Mouse (Mus musculus) macrophage (primary cell): ENCODE results near the gene Cfb. TPM values are rescaled to one million over a fixed set of nuclear protein-coding genes. Genes with fewer than 3 reads are reported as not detected.
"Not testable (repeated sequence)": the region's sequence is repeated elsewhere in the genome, so short reads cannot be mapped to it uniquely, and the experiment has no call there.

Experiments
- H3K27ac ChIP-seq: fragments of 350-480 bp; formaldehyde crosslinking; 2 replicates; pipeline ENCODE4 v1.9.0; 2021
- H3K36me3 ChIP-seq: fragments of 350-480 bp; formaldehyde crosslinking; 2 replicates; pipeline ENCODE4 v1.9.0; 2021; ENCODE audit errors: inconsistent target
- H3K4me3 ChIP-seq: fragments of 350-480 bp; formaldehyde crosslinking; 2 replicates; pipeline ENCODE4 v1.9.0; 2021; ENCODE audit errors: inconsistent target
- H3K79me2 ChIP-seq: fragments of 350-480 bp; formaldehyde crosslinking; 2 replicates; pipeline ENCODE4 v1.9.0; 2021; ENCODE audit errors: inconsistent target
- WGBS: methylation state at CpG from one replicate; pipeline ENCODE4 v1.1.7; 2026; ENCODE audit warnings: inconsistent platforms; ENCODE audit not compliant: missing documents; 5-methylcytosine and 5-hydroxymethylcytosine counted together
- polyA plus RNA-seq: library from polyadenylated mRNA; stranded (reverse); fragments of 250-400 nt; gene quantifications from 3 replicates; pipeline ENCODE4 v1.2.4, GENCODE M21; 2018; ENCODE audit warnings: inconsistent platforms
- total RNA-seq, 78 experiments: library from RNA; depleted of rRNA; stranded (reverse); fragments of 250-400 nt; gene quantifications; 1 replicate in 9 of 78; 2 replicates in 24 of 78; 3 replicates in 43 of 78; 4 replicates in 2 of 78; pipeline ENCODE4 v1.2.4; 2018; ENCODE audit warnings: inconsistent platforms in 56 of 78

Cfb gene
- total RNA-seq (2018; cell fraction: chromatin; rRNA removed): 100 to 1,000 TPM in 4 of 26 experiments, 10 to 100 TPM in 10, 1 to 10 TPM in 5, under 1 TPM in 5, not detected in 2; 0.43 to 201 (median 48.8) TPM
- total RNA-seq (2018; cell fraction: cytosol; rRNA removed): 100 to 1,000 TPM in 13 of 26 experiments, 1 to 10 TPM in 12, under 1 TPM in 1; 0.53 to 372 (median 68.0) TPM
- total RNA-seq (2018; cell fraction: nucleus; rRNA removed): 100 to 1,000 TPM in 13 of 26 experiments, 10 to 100 TPM in 1, 1 to 10 TPM in 11, under 1 TPM in 1; 0.99 to 661 (median 72.9) TPM
- 2.6 to 6.4 TPM (median 4.7 TPM) in 3 replicates for polyA plus RNA-seq

- no peak within 1 kb of the TSS for H3K4me3 ChIP-seq
- 62% methylated on average over 8 of the region's 8 CpGs for WGBS
- no peaks in the 10 kb centered on the region for H3K36me3 ChIP-seq
- no peaks in the 10 kb centered on the region; the same call in 1 of the 2 replicates for H3K79me2 ChIP-seq
- no peak within 1 kb of the TSS for H3K27ac ChIP-seq
Observed at GRCm38 (mm10) chr17:34862416-34863081, at the start of gene Cfb. Gene Cfb (minus strand): TSS chr17:34862518.

GRCm38 (mm10) chr17:34911945-34912351 is 49.6 kb upstream of the Cfb start:
- Histone ChIP-seq H3K36me3 (peaks cover 61% of the 10 kb centered on the region), H3K27ac (no peak overlapping the region), H3K4me3 (no peak overlapping the region), H3K79me2 (no peaks in the 10 kb centered on the region)
- 55% methylated on average over 5 of the region's 5 CpGs for WGBS

- H3K79me2 ChIP-seq: no peaks in the 10 kb centered on the region
- peaks cover 68% of the 10 kb centered on the region for H3K36me3 ChIP-seq
- no peak overlapping the region for H3K27ac ChIP-seq
- 92% methylated on average over 10 of the region's 10 CpGs for WGBS
- no peak overlapping the region for H3K4me3 ChIP-seq
Observed at GRCm38 (mm10) chr17:34910982-34911381, 48.7 kb upstream of the Cfb start.

DNA sequence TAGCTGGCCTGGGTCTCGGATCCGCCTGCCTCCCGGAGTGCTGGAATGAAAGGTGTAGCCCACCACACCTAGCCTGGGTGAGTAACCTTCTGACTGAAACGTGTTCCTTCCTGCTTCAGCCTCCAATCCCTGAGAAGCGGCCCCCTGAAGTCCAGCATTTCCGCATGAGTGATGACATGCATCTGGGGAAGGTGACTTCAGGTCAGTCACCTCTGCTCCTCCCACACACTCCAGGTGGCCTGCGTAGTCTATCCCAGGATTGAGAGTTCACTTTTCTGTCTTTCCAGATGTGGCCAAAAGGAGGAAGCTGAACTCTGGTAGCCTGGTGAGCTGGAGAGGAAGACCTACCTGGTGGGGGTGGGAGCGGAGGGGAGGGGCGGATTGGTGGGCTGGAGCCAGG is 40.6 kb upstream of the Cfb start:
- Histone ChIP-seq H3K79me2 (peaks cover 46% of the 10 kb centered on the region), H3K36me3 (peaks cover 57% of the 10 kb centered on the region), H3K27ac (no peak overlapping the region), H3K4me3 (no peak overlapping the region)
- WGBS: 94% methylated on average over 9 of the region's 9 CpGs

DNA sequence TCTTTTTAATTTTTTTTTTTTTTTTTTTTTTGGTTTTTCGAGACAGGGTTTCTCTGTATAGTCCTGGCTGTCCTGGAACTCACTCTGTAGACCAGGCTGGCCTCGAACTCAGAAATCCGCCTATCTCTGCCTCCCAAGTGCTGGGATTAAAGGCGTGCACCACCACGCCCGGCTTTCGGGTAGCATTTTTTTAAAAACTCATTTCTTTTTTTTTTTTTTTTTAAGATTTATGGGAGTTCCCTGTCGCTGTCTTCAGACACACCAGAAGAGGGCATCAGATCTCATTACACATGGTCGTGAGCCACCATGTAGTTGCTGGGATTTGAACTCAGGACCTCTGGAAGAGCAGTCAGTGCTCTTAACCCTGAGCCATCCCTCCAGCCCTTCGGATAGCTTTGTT is 39.6 kb upstream of the Cfb start:
- H3K4me3 ChIP-seq, H3K27ac ChIP-seq: not testable (repeated sequence)
- H3K36me3 ChIP-seq: peaks cover 47% of the 10 kb centered on the region
- H3K79me2 ChIP-seq: peaks cover 46% of the 10 kb centered on the region
- WGBS: 88% methylated on average over 3 of the region's 10 CpGs

- not testable (repeated sequence) for H3K4me3 ChIP-seq
- Histone ChIP-seq H3K27ac (0 out of 2 replicates have a peak overlapping the region, but pooled peaks have one; percentile 3), H3K79me2 (peaks cover 46% of the 10 kb centered on the region), H3K36me3 (peaks cover 39% of the 10 kb centered on the region)
Observed at GRCm38 (mm10) chr17:34900826-34901225, 38.5 kb upstream of the Cfb start.

DNA sequence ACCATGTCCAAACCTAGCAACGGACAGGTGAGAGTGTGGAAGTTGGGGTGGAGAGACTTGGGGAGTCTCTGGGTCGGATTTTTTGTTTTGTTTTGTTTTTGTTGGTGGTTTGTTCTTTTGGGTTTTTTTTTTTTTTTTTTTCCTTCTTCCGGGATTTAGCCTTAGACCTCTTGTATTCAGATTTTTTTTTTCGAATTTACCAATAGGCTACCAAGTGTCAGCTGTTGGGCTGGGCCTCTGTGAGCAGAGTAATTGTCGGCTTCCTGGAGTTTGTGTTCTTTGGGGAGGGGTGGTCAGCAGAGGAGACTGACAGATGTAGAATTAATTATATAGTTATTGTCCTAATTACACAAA is 37.5 kb upstream of the Cfb start:
- peak overlapping the region; percentile 88 for H3K27ac ChIP-seq
- peaks cover 46% of the 10 kb centered on the region for H3K79me2 ChIP-seq
- peaks cover 29% of the 10 kb centered on the region for H3K36me3 ChIP-seq
- WGBS: 0% methylated on average over 2 of the region's 5 CpGs
- H3K4me3 ChIP-seq: peak overlapping the region; percentile 84

GRCm38 (mm10) chr17:34899053-34899889 is 37.0 kb upstream of the Cfb start:
- under 1% methylated on average over 45 of the region's 45 CpGs for WGBS

DNA sequence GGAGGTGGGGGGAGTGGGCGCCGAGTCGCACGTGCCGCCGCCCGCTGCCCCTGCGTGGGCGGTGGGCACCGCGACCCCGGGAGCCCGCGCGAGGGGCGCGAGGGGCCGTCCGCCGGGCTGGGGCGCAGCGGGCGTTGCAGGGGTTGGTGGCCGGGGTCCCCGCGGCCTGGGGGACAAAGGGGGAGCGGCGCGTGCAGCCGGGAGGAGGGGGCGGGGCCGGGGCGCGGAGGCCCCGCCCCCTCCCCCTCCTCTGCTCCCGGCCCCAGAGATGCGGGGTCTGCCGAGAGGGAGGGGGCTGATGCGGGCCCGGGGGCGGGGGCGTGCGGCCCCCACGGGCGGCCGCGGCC is 36.4 kb upstream of the Cfb start:
- no peak overlapping the region for H3K4me3 ChIP-seq
- WGBS: 1% methylated on average over 19 of the region's 47 CpGs
- no peak overlapping the region for H3K27ac ChIP-seq
- peaks cover 46% of the 10 kb centered on the region for H3K79me2 ChIP-seq
- peaks cover 17% of the 10 kb centered on the region for H3K36me3 ChIP-seq

More at GRCm38 (mm10) chr17:34899053-34899889, 37.0 kb upstream of the Cfb start:
- Histone ChIP-seq H3K27ac (peak overlapping the region; percentile 88), H3K36me3 (peaks cover 23% of the 10 kb centered on the region), H3K4me3 (peak overlapping the region; percentile 84), H3K79me2 (peaks cover 46% of the 10 kb centered on the region)

DNA sequence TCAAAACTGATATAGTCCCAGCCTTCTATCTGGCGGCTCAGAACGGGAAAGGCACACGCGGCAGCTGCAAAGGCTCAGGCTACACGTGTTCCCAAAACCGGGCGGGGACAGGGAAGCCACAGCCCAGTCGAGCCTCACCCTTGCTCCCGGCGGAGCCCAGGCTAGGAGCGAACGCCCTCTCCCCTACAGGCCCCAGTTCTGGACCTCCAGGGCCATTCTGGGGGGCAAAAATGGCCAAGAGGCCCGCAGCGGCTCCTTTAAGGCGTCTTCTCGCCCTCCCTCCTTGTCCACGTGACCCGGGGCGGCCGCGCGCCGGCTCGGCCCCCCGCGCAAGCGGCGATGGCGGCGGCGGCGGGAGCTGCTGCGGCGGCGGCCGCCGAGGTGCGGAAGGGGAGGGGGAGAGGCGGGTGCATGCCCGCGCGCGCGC is 35.9 kb upstream of the Cfb start, which contains the start of the genes C2 and Ehmt2:
TSS of gene C2 (minus strand) at position 106 of the 427 bp plus-strand sequence.
TSS of gene Ehmt2 (plus strand) at position 310 of the 427 bp plus-strand sequence.
- peaks cover 12% of the 10 kb centered on the region for H3K36me3 ChIP-seq
- H3K27ac ChIP-seq: peak within 1 kb of the TSS; percentile 88
- WGBS: under 1% methylated on average over 30 of the region's 44 CpGs
- peak within 1 kb of the TSS; percentile 84 for H3K4me3 ChIP-seq
- peaks cover 41% of the 10 kb centered on the region for H3K79me2 ChIP-seq

GRCm38 (mm10) chr17:34897373-34898159 is 35.2 kb upstream of the Cfb start:
- WGBS: 25% methylated on average over 8 of the region's 10 CpGs
- peaks cover 35% of the 10 kb centered on the region for H3K79me2 ChIP-seq
- H3K27ac ChIP-seq: peak overlapping the region; percentile 77
- peak overlapping the region; percentile 40 for H3K4me3 ChIP-seq
- H3K36me3 ChIP-seq: peaks cover 6% of the 10 kb centered on the region

- no peak overlapping the region for H3K4me3 ChIP-seq
- 68% methylated on average over 17 of the region's 17 CpGs for WGBS
- no peaks in the 10 kb centered on the region for H3K36me3 ChIP-seq
- no peak overlapping the region for H3K27ac ChIP-seq
- peaks cover 24% of the 10 kb centered on the region for H3K79me2 ChIP-seq
Observed at GRCm38 (mm10) chr17:34896366-34896765, 34.0 kb upstream of the Cfb start.

GRCm38 (mm10) chr17:34895724-34896123 is 33.4 kb upstream of the Cfb start:
- no peak overlapping the region for H3K27ac ChIP-seq
- no peaks in the 10 kb centered on the region for H3K36me3 ChIP-seq
- peaks cover 17% of the 10 kb centered on the region for H3K79me2 ChIP-seq
- 90% methylated on average over 11 of the region's 15 CpGs for WGBS
- no peak overlapping the region for H3K4me3 ChIP-seq
